Mouse (Mus musculus) bone marrow, adult 2 months (tissue): ENCODE measurements around the gene Dnajb8. TPM values are rescaled to one million over a fixed set of nuclear protein-coding genes. Genes with fewer than 3 reads are reported as not detected.

Source experiments
- H3K27ac ChIP-seq: fragments of 200-500 bp; 2 replicates; pipeline ENCODE4 v1.5.1; 2012; ENCODE audit warnings: low read depth, mild to moderate bottlenecking, control low read depth, inconsistent platforms, low read length; ENCODE audit not compliant: control insufficient read depth, poor library complexity, insufficient read depth
- H3K4me1 ChIP-seq: fragments of 200-500 bp; 2 replicates; pipeline ENCODE4 v1.6.1; 2011; ENCODE audit warnings: low read length; ENCODE audit not compliant: control insufficient read depth, insufficient read depth
- H3K4me3 ChIP-seq: fragments of 200-500 bp; replicated peaks from 2 replicates; pipeline ENCODE3; 2011; ENCODE audit warnings: mild to moderate bottlenecking, low read depth, low read length, control low read depth; ENCODE audit not compliant: control insufficient read depth
- CTCF ChIP-seq: fragments of 200-500 bp; IDR thresholded peaks from 2 replicates; pipeline ENCODE4 v1.5.1; 2011; ENCODE audit warnings: low read length, control low read depth; ENCODE audit not compliant: control insufficient read depth, insufficient read depth
- POLR2A ChIP-seq: fragments of 200-500 bp; IDR thresholded peaks from 2 replicates; pipeline ENCODE4 v1.6.1; 2011; ENCODE audit warnings: low read depth, mild to moderate bottlenecking, control low read depth, low read length, borderline replicate concordance; ENCODE audit not compliant: control insufficient read depth
- WGBS: fragments of 180-500 bp; shearing (Covaris S2); methylation state at CpG from one replicate; pipeline ENCODE4 v1.1.7; 2018; 5-methylcytosine and 5-hydroxymethylcytosine counted together
- polyA plus RNA-seq: library from polyadenylated mRNA; stranded (reverse); fragments of >200 nt; gene quantifications from 2 replicates; pipeline ENCODE4 v1.2.4, GENCODE M21; 2011; ENCODE audit warnings: low replicate concordance; ENCODE audit not compliant: missing spikeins, insufficient read depth, insufficient read length

Dnajb8 gene
- polyA plus RNA-seq, 1 experiment = not detected

GRCm38 (mm10) chr6:88210182-88210581 lies 11.9 kb upstream of the Dnajb8 start:
- no peak for TF ChIP-seq POLR2A
- TF ChIP-seq CTCF = no peak
- no peak overlapping the region for H3K4me3 ChIP-seq
- H3K4me1 ChIP-seq = no peaks in the 10 kb centered on the region; the same call in 1 of the 2 replicates
- WGBS = 89% methylated on average over 3 of the region's 3 CpGs
- H3K27ac ChIP-seq = no peak overlapping the region

GRCm38 (mm10) chr6:88215797-88216196 lies 6.3 kb upstream of the Dnajb8 start:
- Histone ChIP-seq H3K4me3 (no peak overlapping the region), H3K4me1 (no peaks in the 10 kb centered on the region), H3K27ac (no peak overlapping the region)
- TF ChIP-seq CTCF (no peak), POLR2A (no peak)
- 73% methylated on average over 6 of the region's 6 CpGs for WGBS

GRCm38 (mm10) chr6:88216199-88216598 lies 5.9 kb upstream of the Dnajb8 start:
- Histone ChIP-seq H3K4me3 (no peak overlapping the region), H3K27ac (no peak overlapping the region), H3K4me1 (no peaks in the 10 kb centered on the region)
- TF ChIP-seq POLR2A = no peak
- TF ChIP-seq CTCF = no peak
- WGBS = 68% methylated on average over 4 of the region's 4 CpGs

- whole genome bisulfite sequencing = 52% methylated on average over 4 of the region's 4 CpGs
Observed at GRCm38 (mm10) chr6:88219094-88219493, 3.0 kb upstream of the Dnajb8 start.

GRCm38 (mm10) chr6:88226570-88226994 lies 4.5 kb downstream of the Dnajb8 start:
- 47% methylated on average over 5 of the region's 5 CpGs for WGBS
- no peak overlapping the region for H3K27ac ChIP-seq
- H3K4me3 ChIP-seq = no peak overlapping the region
- no peak for TF ChIP-seq POLR2A
- no peak for TF ChIP-seq CTCF
- H3K4me1 ChIP-seq = no peaks in the 10 kb centered on the region; the same call in 1 of the 2 replicates

More at GRCm38 (mm10) chr6:88219094-88219493, 3.0 kb upstream of the Dnajb8 start:
- H3K27ac ChIP-seq = no peak overlapping the region
- H3K4me3 ChIP-seq = no peak overlapping the region
- no peaks in the 10 kb centered on the region for H3K4me1 ChIP-seq
- TF ChIP-seq CTCF (no peak), POLR2A (no peak)

GRCm38 (mm10) chr6:88227537-88227936 lies 5.5 kb downstream of the Dnajb8 start:
- Histone ChIP-seq H3K4me3 (no peak overlapping the region), H3K4me1 (no peaks in the 10 kb centered on the region; the same call in 1 of the 2 replicates), H3K27ac (no peak overlapping the region)
- TF ChIP-seq CTCF (no peak), POLR2A (no peak)
- 68% methylated on average over 7 of the region's 7 CpGs for WGBS

GRCm38 (mm10) chr6:88229221-88229620 lies 7.2 kb downstream of the Dnajb8 start:
- WGBS = 18% methylated on average over 12 of the region's 12 CpGs
- no peak for TF ChIP-seq POLR2A
- TF ChIP-seq CTCF = no peak
- Histone ChIP-seq H3K27ac (no peak overlapping the region), H3K4me1 (no peaks in the 10 kb centered on the region; the same call in 1 of the 2 replicates), H3K4me3 (no peak overlapping the region)

- 78% methylated on average over 7 of the region's 7 CpGs for WGBS
- Histone ChIP-seq H3K4me3 (no peak overlapping the region), H3K4me1 (no peaks in the 10 kb centered on the region; the same call in 1 of the 2 replicates), H3K27ac (no peak overlapping the region)
- TF ChIP-seq POLR2A (no peak), CTCF (no peak)
Observed at GRCm38 (mm10) chr6:88231821-88232220, 9.8 kb downstream of the Dnajb8 start.

GRCm38 (mm10) chr6:88232221-88232620 lies 10.2 kb downstream of the Dnajb8 start:
- Histone ChIP-seq H3K4me1 (no peaks in the 10 kb centered on the region; the same call in 1 of the 2 replicates), H3K27ac (no peak overlapping the region), H3K4me3 (no peak overlapping the region)
- no peak for TF ChIP-seq CTCF
- TF ChIP-seq POLR2A = no peak
- whole genome bisulfite sequencing = 61% methylated on average over 6 of the region's 6 CpGs
